Mouse (Mus musculus) limb, embryonic 13.5 days (tissue): ENCODE results near the gene Gcsh. TPM values are rescaled to one million over a fixed set of nuclear protein-coding genes. Genes with fewer than 3 reads are reported as not detected.

Experiments
- ATAC-seq: fragments of 200-750 bp; cut with Nextera tagmentation; 2 replicates; pipeline ENCODE4 v1.8.0; 2017; ENCODE audit warnings: low read depth, moderate number of reproducible peaks, moderate TSS enrichment; ENCODE audit not compliant: low FRiP score
- H3K27ac ChIP-seq: fragments of 300-500 bp; sonication (generic); 2 replicates; pipeline ENCODE4 v1.5.1; 2015; ENCODE audit warnings: inconsistent platforms, mild to moderate bottlenecking, moderate library complexity
- H3K27me3 ChIP-seq: fragments of 300-500 bp; sonication (generic); 2 replicates; pipeline ENCODE4 v1.6.1; 2015; ENCODE audit warnings: mild to moderate bottlenecking, inconsistent platforms
- H3K36me3 ChIP-seq: fragments of 300-500 bp; sonication (generic); 2 replicates; pipeline ENCODE4 v1.6.1; 2015; ENCODE audit warnings: inconsistent platforms, mild to moderate bottlenecking, moderate library complexity
- H3K4me1 ChIP-seq: fragments of 300-500 bp; sonication (generic); 2 replicates; pipeline ENCODE4 v1.6.1; 2015; ENCODE audit warnings: inconsistent platforms
- H3K4me2 ChIP-seq: fragments of 300-500 bp; sonication (generic); replicated peaks from 2 replicates; pipeline ENCODE4 v1.6.1; 2015; ENCODE audit warnings: inconsistent platforms, mild to moderate bottlenecking, moderate library complexity
- H3K4me3 ChIP-seq: fragments of 300-500 bp; sonication (generic); 2 replicates; pipeline ENCODE4 v1.5.1; 2015; ENCODE audit warnings: moderate library complexity, mild to moderate bottlenecking, inconsistent platforms
- H3K9ac ChIP-seq: fragments of 300-500 bp; sonication (generic); 2 replicates; pipeline ENCODE4 v1.6.1; 2015; ENCODE audit warnings: mild to moderate bottlenecking, inconsistent platforms
- H3K9me3 ChIP-seq: fragments of 300-500 bp; sonication (generic); 2 replicates; pipeline ENCODE4 v1.6.1; 2016; ENCODE audit warnings: inconsistent platforms
- WGBS: fragments of 180-500 bp; shearing (Covaris S2); methylation state at CpG from one replicate; pipeline ENCODE4 v1.1.7; 2015; 5-methylcytosine and 5-hydroxymethylcytosine counted together
- polyA plus RNA-seq: library from polyadenylated mRNA; unstranded; fragments of >200 nt; fragmentation: Nextera tagmentation; extraction: Ambion mirVana; gene quantifications from 2 replicates; pipeline ENCODE4 v1.2.1, GENCODE M21; 2015

Gcsh gene
- polyA plus RNA-seq: 124 and 130 TPM in 2 replicates

GRCm38 (mm10) chr8:116993095-116993867, at the start of gene Gcsh:
Gene Gcsh, minus strand, starts transcription at chr8:116993537.
- peak within 1 kb of the TSS; percentile 74 for H3K4me3 ChIP-seq
- WGBS: under 1% methylated on average over 55 of the region's 56 CpGs
- peak; percentile 100 for ATAC-seq

GRCm38 (mm10) chr8:117039843-117040242, 46.5 kb upstream of the Gcsh start:
- Histone ChIP-seq H3K27ac (no peak overlapping the region), H3K4me3 (no peak overlapping the region), H3K36me3 (no peaks in the 10 kb centered on the region), H3K4me1 (no peaks in the 10 kb centered on the region), H3K27me3 (no peaks in the 10 kb centered on the region), H3K9ac (no peak overlapping the region), H3K9me3 (no peaks in the 10 kb centered on the region), H3K4me2 (no peak overlapping the region)
- 75% methylated on average over 7 of the region's 7 CpGs for WGBS
- ATAC-seq: no peak

More at GRCm38 (mm10) chr8:116993095-116993867, at the start of gene Gcsh:
- Histone ChIP-seq H3K4me1 (peaks cover 13% of the 10 kb centered on the region), H3K36me3 (peaks cover 4% of the 10 kb centered on the region), H3K4me2 (peak within 1 kb of the TSS; percentile 76), H3K9ac (peak within 1 kb of the TSS; percentile 69), H3K9me3 (no peaks in the 10 kb centered on the region), H3K27me3 (no peaks in the 10 kb centered on the region), H3K27ac (peak within 1 kb of the TSS; percentile 39)

GRCm38 (mm10) chr8:117037374-117037935, 44.1 kb upstream of the Gcsh start:
- no peaks in the 10 kb centered on the region for H3K36me3 ChIP-seq
- no peak for ATAC-seq
- H3K4me2 ChIP-seq: no peak overlapping the region
- H3K4me3 ChIP-seq: no peak overlapping the region
- no peak overlapping the region for H3K27ac ChIP-seq
- no peaks in the 10 kb centered on the region for H3K4me1 ChIP-seq
- 86% methylated on average over 7 of the region's 7 CpGs for WGBS
- H3K9me3 ChIP-seq: no peaks in the 10 kb centered on the region
- no peaks in the 10 kb centered on the region for H3K27me3 ChIP-seq
- H3K9ac ChIP-seq: no peak overlapping the region

- H3K4me2 ChIP-seq: no peak overlapping the region
- no peak for ATAC-seq
- no peak overlapping the region for H3K27ac ChIP-seq
- H3K4me1 ChIP-seq: no peaks in the 10 kb centered on the region
- H3K9me3 ChIP-seq: no peaks in the 10 kb centered on the region
- no peaks in the 10 kb centered on the region for H3K27me3 ChIP-seq
- H3K4me3 ChIP-seq: no peak overlapping the region
- H3K36me3 ChIP-seq: no peaks in the 10 kb centered on the region
- 81% methylated on average over 3 of the region's 3 CpGs for WGBS
- H3K9ac ChIP-seq: no peak overlapping the region
Measured at GRCm38 (mm10) chr8:117033393-117033792, 40.1 kb upstream of the Gcsh start.

- Histone ChIP-seq H3K9ac (no peak overlapping the region), H3K4me1 (no peaks in the 10 kb centered on the region), H3K9me3 (no peaks in the 10 kb centered on the region), H3K4me3 (no peak overlapping the region), H3K27me3 (no peaks in the 10 kb centered on the region), H3K4me2 (no peak overlapping the region), H3K36me3 (no peaks in the 10 kb centered on the region), H3K27ac (no peak overlapping the region)
- WGBS: 78% methylated on average over 8 of the region's 8 CpGs
- no peak for ATAC-seq
Measured at GRCm38 (mm10) chr8:117032609-117033008, 39.3 kb upstream of the Gcsh start.

- Histone ChIP-seq H3K27me3 (no peaks in the 10 kb centered on the region), H3K9me3 (no peaks in the 10 kb centered on the region), H3K4me2 (no peak overlapping the region), H3K9ac (no peak overlapping the region; the same call in 1 of the 2 replicates), H3K36me3 (no peaks in the 10 kb centered on the region), H3K4me3 (no peak overlapping the region), H3K4me1 (no peaks in the 10 kb centered on the region), H3K27ac (no peak overlapping the region)
- ATAC-seq: no peak
- WGBS: 76% methylated on average over 6 of the region's 6 CpGs
Measured at GRCm38 (mm10) chr8:117031476-117031875, 38.1 kb upstream of the Gcsh start.

- Histone ChIP-seq H3K4me2 (no peak overlapping the region), H3K27me3 (no peaks in the 10 kb centered on the region), H3K9ac (no peak overlapping the region), H3K9me3 (no peaks in the 10 kb centered on the region), H3K27ac (no peak overlapping the region), H3K4me3 (no peak overlapping the region), H3K36me3 (no peaks in the 10 kb centered on the region), H3K4me1 (no peaks in the 10 kb centered on the region)
- no peak for ATAC-seq
- 90% methylated on average over 10 of the region's 10 CpGs for WGBS
Measured at GRCm38 (mm10) chr8:117028686-117029085, 35.3 kb upstream of the Gcsh start.

GRCm38 (mm10) chr8:117027601-117028000, 34.3 kb upstream of the Gcsh start:
- H3K4me2 ChIP-seq: no peak overlapping the region
- no peak overlapping the region for H3K9ac ChIP-seq
- no peak for ATAC-seq
- no peak overlapping the region for H3K4me3 ChIP-seq
- H3K4me1 ChIP-seq: no peaks in the 10 kb centered on the region
- no peaks in the 10 kb centered on the region for H3K36me3 ChIP-seq
- H3K27ac ChIP-seq: no peak overlapping the region
- no peaks in the 10 kb centered on the region for H3K9me3 ChIP-seq
- 86% methylated on average over 5 of the region's 5 CpGs for WGBS
- H3K27me3 ChIP-seq: no peaks in the 10 kb centered on the region

- Histone ChIP-seq H3K9ac (no peak overlapping the region), H3K4me2 (no peak overlapping the region), H3K27ac (no peak overlapping the region), H3K27me3 (no peaks in the 10 kb centered on the region), H3K4me1 (no peaks in the 10 kb centered on the region), H3K36me3 (no peaks in the 10 kb centered on the region), H3K9me3 (no peaks in the 10 kb centered on the region), H3K4me3 (no peak overlapping the region)
- 73% methylated on average over 1 of the region's 1 CpGs for WGBS
- ATAC-seq: no peak
Measured at GRCm38 (mm10) chr8:117022297-117022993, 29.1 kb upstream of the Gcsh start.

GRCm38 (mm10) chr8:117019323-117020275, 26.3 kb upstream of the Gcsh start:
- H3K36me3 ChIP-seq: no peaks in the 10 kb centered on the region
- H3K27me3 ChIP-seq: no peaks in the 10 kb centered on the region
- no peak overlapping the region for H3K4me2 ChIP-seq
- no peaks in the 10 kb centered on the region for H3K4me1 ChIP-seq
- H3K4me3 ChIP-seq: no peak overlapping the region
- H3K9ac ChIP-seq: no peak overlapping the region
- no peak for ATAC-seq
- no peak overlapping the region for H3K27ac ChIP-seq
- H3K9me3 ChIP-seq: no peaks in the 10 kb centered on the region; the same call in 1 of the 2 replicates
- WGBS: 75% methylated on average over 18 of the region's 18 CpGs

- H3K4me1 ChIP-seq: no peaks in the 10 kb centered on the region
- no peak overlapping the region for H3K4me3 ChIP-seq
- 83% methylated on average over 4 of the region's 4 CpGs for WGBS
- H3K9me3 ChIP-seq: no peaks in the 10 kb centered on the region; the same call in 1 of the 2 replicates
- no peak overlapping the region for H3K9ac ChIP-seq
- H3K36me3 ChIP-seq: no peaks in the 10 kb centered on the region
- H3K4me2 ChIP-seq: no peak overlapping the region
- H3K27me3 ChIP-seq: no peaks in the 10 kb centered on the region
- no peak for ATAC-seq
- no peak overlapping the region for H3K27ac ChIP-seq
Measured at GRCm38 (mm10) chr8:117017896-117018295, 24.6 kb upstream of the Gcsh start.
